Mouse (Mus musculus): ENCODE measurements around the gene Dab2ip. TPM values are rescaled to one million over a fixed set of nuclear protein-coding genes. Genes with fewer than 3 reads are reported as not detected.

Gene Dab2ip
- polyA plus RNA-seq, 1 experiment, result 9.8 TPM

GRCm38 (mm10) chr2:35680833-35681232 is 122.8 kb downstream of the Dab2ip start:
- whole genome bisulfite sequencing, result 8% methylated on average over 6 of the region's 6 CpGs
- no peak overlapping the region for H3K4me3 ChIP-seq (replicated peaks; ENCODE audit: control insufficient read depth, low read depth, low read length)
- H3K27ac ChIP-seq (ENCODE audit: control insufficient read depth, insufficient read depth, low read depth, low read length, poor library complexity), result peak overlapping the region; percentile 82
- TF ChIP-seq CTCF (IDR thresholded peaks at IDR 0.05; ENCODE audit: control insufficient read depth, insufficient read depth, low read length) (no peak), POLR2A (IDR thresholded peaks at IDR 0.05; ENCODE audit: borderline replicate concordance, control insufficient read depth, low read depth, low read length) (no peak)
- peaks cover 12% of the 10 kb centered on the region for H3K4me1 ChIP-seq (ENCODE audit: control insufficient read depth, insufficient read depth, low read length)

GRCm38 (mm10) chr2:35684005-35684404 is 125.9 kb downstream of the Dab2ip start:
- 49% methylated on average over 3 of the region's 3 CpGs for WGBS
- TF ChIP-seq POLR2A (IDR thresholded peaks at IDR 0.05; ENCODE audit: borderline replicate concordance, control insufficient read depth, low read depth, low read length) (no peak), CTCF (IDR thresholded peaks at IDR 0.05; ENCODE audit: control insufficient read depth, insufficient read depth, low read length) (no peak)
- peaks cover 8% of the 10 kb centered on the region for H3K4me1 ChIP-seq (ENCODE audit: control insufficient read depth, insufficient read depth, low read length)

GRCm38 (mm10) chr2:35684735-35685312 is 126.8 kb downstream of the Dab2ip start:
- no peak overlapping the region for H3K27ac ChIP-seq (ENCODE audit: control insufficient read depth, insufficient read depth, low read depth, low read length, poor library complexity)
- H3K4me3 ChIP-seq (replicated peaks; ENCODE audit: control insufficient read depth, low read depth, low read length), result no peak overlapping the region
- 82% methylated on average over 9 of the region's 9 CpGs for WGBS
- H3K4me1 ChIP-seq (ENCODE audit: control insufficient read depth, insufficient read depth, low read length), result peaks cover 9% of the 10 kb centered on the region
- TF ChIP-seq POLR2A (IDR thresholded peaks at IDR 0.05; ENCODE audit: borderline replicate concordance, control insufficient read depth, low read depth, low read length) (no peak), CTCF (IDR thresholded peaks at IDR 0.05; ENCODE audit: control insufficient read depth, insufficient read depth, low read length) (no peak)

More at GRCm38 (mm10) chr2:35684005-35684404, 125.9 kb downstream of the Dab2ip start:
- no peak overlapping the region for H3K27ac ChIP-seq (ENCODE audit: control insufficient read depth, insufficient read depth, low read depth, low read length, poor library complexity)
- H3K4me3 ChIP-seq (replicated peaks; ENCODE audit: control insufficient read depth, low read depth, low read length), result no peak overlapping the region

GRCm38 (mm10) chr2:35686104-35686503 is 128.0 kb downstream of the Dab2ip start:
- 81% methylated on average over 7 of the region's 7 CpGs for WGBS
- Histone ChIP-seq H3K4me3 (replicated peaks; ENCODE audit: control insufficient read depth, low read depth, low read length) (no peak overlapping the region), H3K4me1 (ENCODE audit: control insufficient read depth, insufficient read depth, low read length) (peaks cover 3% of the 10 kb centered on the region; the same call in 1 of the 2 replicates), H3K27ac (ENCODE audit: control insufficient read depth, insufficient read depth, low read depth, low read length, poor library complexity) (no peak overlapping the region)
- TF ChIP-seq POLR2A (IDR thresholded peaks at IDR 0.05; ENCODE audit: borderline replicate concordance, control insufficient read depth, low read depth, low read length) (no peak), CTCF (IDR thresholded peaks at IDR 0.05; ENCODE audit: control insufficient read depth, insufficient read depth, low read length) (no peak)

- WGBS, result 76% methylated on average over 5 of the region's 5 CpGs
- TF ChIP-seq CTCF (IDR thresholded peaks at IDR 0.05; ENCODE audit: control insufficient read depth, insufficient read depth, low read length) (no peak), POLR2A (IDR thresholded peaks at IDR 0.05; ENCODE audit: borderline replicate concordance, control insufficient read depth, low read depth, low read length) (no peak)
- Histone ChIP-seq H3K4me1 (ENCODE audit: control insufficient read depth, insufficient read depth, low read length) (peaks cover 2% of the 10 kb centered on the region; the same call in 1 of the 2 replicates), H3K27ac (ENCODE audit: control insufficient read depth, insufficient read depth, low read depth, low read length, poor library complexity) (no peak overlapping the region), H3K4me3 (replicated peaks; ENCODE audit: control insufficient read depth, low read depth, low read length) (no peak overlapping the region)
Observed at GRCm38 (mm10) chr2:35687557-35688070, 129.5 kb downstream of the Dab2ip start.

- H3K4me1 ChIP-seq (ENCODE audit: control insufficient read depth, insufficient read depth, low read length), result peaks cover 2% of the 10 kb centered on the region; the same call in 1 of the 2 replicates
- TF ChIP-seq POLR2A (IDR thresholded peaks at IDR 0.05; ENCODE audit: borderline replicate concordance, control insufficient read depth, low read depth, low read length) (no peak), CTCF (IDR thresholded peaks at IDR 0.05; ENCODE audit: control insufficient read depth, insufficient read depth, low read length) (no peak)
- H3K4me3 ChIP-seq (replicated peaks; ENCODE audit: control insufficient read depth, low read depth, low read length), result no peak overlapping the region
- H3K27ac ChIP-seq (ENCODE audit: control insufficient read depth, insufficient read depth, low read depth, low read length, poor library complexity), result no peak overlapping the region
- 43% methylated on average over 4 of the region's 4 CpGs for WGBS
Observed at GRCm38 (mm10) chr2:35688121-35688520, 130.1 kb downstream of the Dab2ip start.

- TF ChIP-seq CTCF (IDR thresholded peaks at IDR 0.05; ENCODE audit: control insufficient read depth, insufficient read depth, low read length) (no peak), POLR2A (IDR thresholded peaks at IDR 0.05; ENCODE audit: borderline replicate concordance, control insufficient read depth, low read depth, low read length) (no peak)
- 86% methylated on average over 5 of the region's 5 CpGs for WGBS
- H3K27ac ChIP-seq (ENCODE audit: control insufficient read depth, insufficient read depth, low read depth, low read length, poor library complexity), result no peak overlapping the region
- H3K4me1 ChIP-seq (ENCODE audit: control insufficient read depth, insufficient read depth, low read length), result peaks cover 2% of the 10 kb centered on the region; the same call in 1 of the 2 replicates
- no peak overlapping the region for H3K4me3 ChIP-seq (replicated peaks; ENCODE audit: control insufficient read depth, low read depth, low read length)
Observed at GRCm38 (mm10) chr2:35688581-35688980, 130.5 kb downstream of the Dab2ip start.

- TF ChIP-seq POLR2A (IDR thresholded peaks at IDR 0.05; ENCODE audit: borderline replicate concordance, control insufficient read depth, low read depth, low read length), result no peak
- TF ChIP-seq CTCF (IDR thresholded peaks at IDR 0.05; ENCODE audit: control insufficient read depth, insufficient read depth, low read length), result no peak
- no peak overlapping the region for H3K27ac ChIP-seq (ENCODE audit: control insufficient read depth, insufficient read depth, low read depth, low read length, poor library complexity)
- H3K4me3 ChIP-seq (replicated peaks; ENCODE audit: control insufficient read depth, low read depth, low read length), result no peak overlapping the region
- peaks cover 2% of the 10 kb centered on the region; the same call in 1 of the 2 replicates for H3K4me1 ChIP-seq (ENCODE audit: control insufficient read depth, insufficient read depth, low read length)
- 52% methylated on average over 2 of the region's 2 CpGs for WGBS
Observed at GRCm38 (mm10) chr2:35689881-35690280, 131.8 kb downstream of the Dab2ip start.
